Mouse (Mus musculus) splenic B cell, adult 2 months (primary cell): ENCODE data around the gene Car2.

Source experiments
- DNase-seq: peaks from one replicate; pipeline ENCODE4 v3.0.0-alpha.2; 2011; ENCODE audit warnings: low read depth, low spot score
- H3K27me3 ChIP-seq: 2 replicates; pipeline ENCODE4 v1.6.1; 2012; ENCODE audit warnings: mild to moderate bottlenecking, low read length, moderate library complexity, mixed read lengths; ENCODE audit not compliant: control insufficient read depth, poor library complexity, insufficient read depth, severe bottlenecking
- H3K36me3 ChIP-seq: 2 replicates; pipeline ENCODE4 v1.6.1; 2012; ENCODE audit warnings: mild to moderate bottlenecking, low read length, moderate library complexity, mixed read lengths; ENCODE audit not compliant: control insufficient read depth, poor library complexity, insufficient read depth, severe bottlenecking

Gene Car2

DNA sequence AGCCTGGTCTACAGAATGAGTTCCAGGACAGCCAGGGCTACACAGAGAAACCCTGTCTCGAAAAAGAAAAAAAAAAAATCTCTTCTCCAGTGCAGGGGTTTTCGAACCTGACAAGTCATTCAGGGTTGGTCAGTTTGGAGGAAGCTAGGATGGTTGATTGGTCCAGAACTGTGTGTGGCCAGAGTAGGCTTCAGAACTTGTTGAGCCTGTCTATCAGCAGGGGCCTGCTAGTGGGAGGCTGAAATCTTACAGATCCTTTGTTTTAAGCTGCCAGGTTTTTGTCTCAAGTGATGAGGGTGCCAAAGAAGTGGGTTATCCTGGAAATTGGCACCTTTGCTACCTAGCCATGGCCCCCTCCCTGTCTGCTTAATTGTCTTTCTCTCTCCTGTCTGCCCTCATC lies 3.0 kb downstream of the Car2 start:
- Histone ChIP-seq H3K36me3 (no peaks in the 10 kb centered on the region), H3K27me3 (no peaks in the 10 kb centered on the region)
- no peak for DNase-seq

- no peak for DNase-seq
- Histone ChIP-seq H3K27me3 (no peaks in the 10 kb centered on the region), H3K36me3 (no peaks in the 10 kb centered on the region)
These were observed 3.8 kb downstream of the Car2 start for GRCm38 (mm10) chr3:14889716-14890409.

DNA sequence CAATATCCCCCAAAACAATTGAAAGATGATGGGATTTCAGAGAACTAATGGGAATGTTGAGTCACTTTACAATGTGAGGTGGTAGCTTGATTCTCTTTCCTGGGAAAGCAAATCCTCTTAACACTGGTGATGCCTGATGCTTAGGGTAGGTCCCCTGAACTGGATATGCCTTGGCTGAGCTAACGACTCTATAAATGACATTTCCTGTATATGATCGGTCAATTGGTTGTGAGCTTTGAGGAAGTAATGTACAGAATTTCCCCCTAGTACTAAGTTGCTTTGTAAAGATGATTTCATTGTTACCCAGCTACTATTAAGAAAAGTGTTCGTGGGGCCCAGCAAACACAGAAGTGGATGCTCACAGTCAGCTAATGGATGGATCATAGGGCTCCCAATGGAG lies 6.9 kb downstream of the Car2 start:
- peak; percentile 50 for DNase-seq
- no peaks in the 10 kb centered on the region for H3K27me3 ChIP-seq
- no peaks in the 10 kb centered on the region for H3K36me3 ChIP-seq

DNA sequence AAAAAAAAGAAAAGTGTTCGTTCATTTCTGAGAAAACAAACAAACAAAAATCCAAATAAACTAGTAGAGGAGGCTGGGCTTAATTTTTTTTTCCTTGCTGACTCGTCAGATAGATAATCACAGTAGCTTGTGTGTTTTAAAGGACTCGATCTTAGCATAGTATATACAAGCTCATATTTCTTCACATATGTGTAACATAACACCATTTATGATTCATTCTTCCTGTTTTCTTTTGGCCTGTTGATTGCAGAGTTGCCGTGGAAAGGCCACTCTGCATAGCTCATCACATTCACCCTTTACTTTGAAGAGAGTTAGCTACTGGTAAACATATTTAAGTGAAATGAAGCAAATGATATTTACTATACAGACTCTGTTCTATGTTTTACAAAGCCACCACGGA lies 7.6 kb downstream of the Car2 start:
- no peaks in the 10 kb centered on the region for H3K36me3 ChIP-seq
- no peak for DNase-seq
- H3K27me3 ChIP-seq = no peaks in the 10 kb centered on the region

GRCm38 (mm10) chr3:14895333-14895732 lies 9.3 kb downstream of the Car2 start:
- H3K27me3 ChIP-seq = no peaks in the 10 kb centered on the region
- no peaks in the 10 kb centered on the region; the same call in 1 of the 2 replicates for H3K36me3 ChIP-seq
- DNase-seq = no peak

DNA sequence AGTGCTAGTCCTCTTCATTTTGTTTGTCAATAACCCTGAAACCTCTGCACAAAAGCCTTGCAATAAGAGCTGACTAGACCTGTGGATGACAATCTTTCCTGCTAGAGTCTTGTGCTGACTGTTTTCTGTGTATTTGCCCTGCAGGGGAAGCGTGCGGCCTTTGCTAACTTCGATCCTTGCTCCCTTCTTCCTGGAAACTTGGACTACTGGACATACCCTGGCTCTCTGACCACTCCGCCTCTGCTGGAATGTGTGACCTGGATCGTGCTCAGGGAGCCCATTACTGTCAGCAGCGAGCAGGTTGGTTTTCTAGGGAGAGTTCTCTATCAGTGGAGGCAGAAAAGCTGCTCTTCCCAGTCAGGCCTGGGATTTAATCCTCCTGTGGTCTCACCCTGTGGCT lies 11.7 kb downstream of the Car2 start:
- no peaks in the 10 kb centered on the region for H3K27me3 ChIP-seq
- H3K36me3 ChIP-seq = no peaks in the 10 kb centered on the region; the same call in 1 of the 2 replicates
- DNase-seq = no peak

GRCm38 (mm10) chr3:14903380-14903779 lies 17.3 kb downstream of the Car2 start:
- DNase-seq = no peak
- Histone ChIP-seq H3K36me3 (no peaks in the 10 kb centered on the region; the same call in 1 of the 2 replicates), H3K27me3 (no peaks in the 10 kb centered on the region)

DNA sequence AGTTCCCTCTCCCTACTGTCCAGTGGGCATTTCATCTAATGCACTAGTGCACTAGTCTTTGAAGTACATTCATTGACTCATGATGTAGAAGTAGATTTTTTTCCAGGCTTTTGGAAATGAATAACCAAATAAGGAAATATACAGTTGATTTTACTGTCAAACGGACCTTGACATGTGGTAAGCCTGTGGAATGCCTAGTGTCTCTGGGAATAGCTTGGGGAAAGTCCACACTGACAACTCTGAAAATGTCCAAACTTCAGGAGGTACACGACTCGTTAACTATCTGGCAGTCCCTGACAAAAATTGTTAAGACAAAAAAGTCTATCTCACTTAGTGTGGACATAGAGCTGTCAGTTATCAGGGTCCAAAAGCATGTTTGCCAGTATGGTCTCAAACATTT lies 18.1 kb downstream of the Car2 start:
- H3K36me3 ChIP-seq = no peaks in the 10 kb centered on the region; the same call in 1 of the 2 replicates
- DNase-seq = no peak
- no peaks in the 10 kb centered on the region for H3K27me3 ChIP-seq

DNA sequence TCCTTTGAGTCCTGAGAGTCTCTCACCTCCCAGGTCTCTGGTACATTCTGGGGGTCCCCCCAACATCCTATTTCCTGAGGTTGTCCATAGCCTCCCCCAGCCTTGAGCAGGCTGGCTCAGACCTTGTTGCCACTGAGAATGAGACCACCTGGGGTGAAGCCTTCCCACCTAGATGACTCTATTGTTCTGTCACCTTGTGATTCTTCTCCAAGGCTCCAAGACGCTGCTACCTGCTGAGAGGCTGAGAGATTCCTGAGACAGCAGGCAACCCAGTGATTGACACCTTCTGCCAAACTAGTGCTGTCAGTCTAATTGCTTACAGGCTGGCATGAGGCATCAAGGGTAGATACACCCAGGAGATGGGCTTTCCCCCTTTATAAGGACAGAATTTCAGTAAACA lies 21.2 kb downstream of the Car2 start:
- Histone ChIP-seq H3K27me3 (no peaks in the 10 kb centered on the region), H3K36me3 (no peaks in the 10 kb centered on the region)
- no peak for DNase-seq

GRCm38 (mm10) chr3:14911992-14912582 lies 26.0 kb downstream of the Car2 start:
- peak; percentile 13 for DNase-seq
- no peaks in the 10 kb centered on the region for H3K36me3 ChIP-seq
- H3K27me3 ChIP-seq = no peaks in the 10 kb centered on the region

- no peaks in the 10 kb centered on the region for H3K27me3 ChIP-seq
- no peak for DNase-seq
- no peaks in the 10 kb centered on the region for H3K36me3 ChIP-seq
These were observed 27.7 kb downstream of the Car2 start for GRCm38 (mm10) chr3:14913774-14914173.

GRCm38 (mm10) chr3:14915355-14915754 lies 29.3 kb downstream of the Car2 start:
- DNase-seq = peak; percentile 35
- H3K27me3 ChIP-seq = no peaks in the 10 kb centered on the region

DNA sequence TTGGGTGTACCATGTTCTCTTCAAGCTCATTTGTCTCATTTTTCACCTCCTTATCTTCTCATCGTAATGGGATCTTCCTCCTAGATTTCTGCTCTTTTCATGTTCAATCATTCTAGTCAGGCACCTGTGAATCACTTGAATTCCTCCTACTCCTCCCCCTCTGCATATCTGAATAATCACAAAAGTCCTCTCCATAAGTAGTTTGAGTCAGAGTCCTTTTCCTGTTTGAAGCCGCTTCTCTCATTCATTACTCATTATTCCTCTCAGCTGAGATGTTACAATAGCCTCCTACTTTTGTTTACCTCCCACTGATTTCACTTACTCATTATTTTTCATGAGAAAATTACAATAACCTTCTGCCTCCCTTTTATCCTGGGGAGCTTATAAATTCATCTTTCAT lies 31.2 kb downstream of the Car2 start:
- no peaks in the 10 kb centered on the region for H3K36me3 ChIP-seq
- no peak for DNase-seq
- no peaks in the 10 kb centered on the region for H3K27me3 ChIP-seq

More at GRCm38 (mm10) chr3:14915355-14915754, 29.3 kb downstream of the Car2 start:
- no peaks in the 10 kb centered on the region for H3K36me3 ChIP-seq

DNA sequence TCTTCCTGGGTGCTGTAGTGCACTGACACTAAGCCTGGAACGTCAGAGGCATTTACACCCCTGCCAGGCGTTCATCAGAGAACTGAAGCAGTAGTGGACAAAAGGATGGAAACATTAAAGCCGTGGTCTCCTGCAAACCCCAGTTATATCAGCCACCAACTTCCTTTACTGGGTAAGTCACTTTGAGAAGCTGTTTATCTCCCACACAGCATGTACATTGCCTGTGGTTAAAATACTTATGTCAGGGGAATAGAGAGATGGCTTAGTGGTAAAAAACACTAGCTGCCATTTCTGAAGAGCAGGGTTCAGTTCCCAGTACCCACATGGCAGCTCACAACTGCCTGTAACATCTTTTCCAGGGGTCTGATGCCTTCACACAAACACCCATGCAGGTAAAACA lies 58.6 kb downstream of the Car2 start:
- no peaks in the 10 kb centered on the region for H3K27me3 ChIP-seq
- H3K36me3 ChIP-seq = no peaks in the 10 kb centered on the region
- DNase-seq = no peak

GRCm38 (mm10) chr3:14945627-14946026 lies 59.6 kb downstream of the Car2 start:
- H3K27me3 ChIP-seq = no peaks in the 10 kb centered on the region
- H3K36me3 ChIP-seq = no peaks in the 10 kb centered on the region
- DNase-seq = no peak
